30 mouse cellular contexts compared by ENCODE assay signal in genomic region chr7:46993079-46993478, GRCm38 (mm10). TPM values are rescaled to one million over a fixed set of nuclear protein-coding genes. Genes with fewer than 3 reads are reported as not detected.
DNase-seq lines count a peak whose midpoint lies in the region; ATAC-seq and TF ChIP-seq lines count a peak whose summit lies in the region.
"Had no signal": no experiment of that assay in that cellular context is flagged by ENCODE, and none has a peak within 500 bp of the region (broad histone marks: within the 10 kb centered on the region; RNA-seq: fewer than 3 reads in every experiment).

No protein-coding gene starts in this region.

- 86% methylated on average over 8 of the region's 8 CpGs for WGBS in hindbrain, embryonic 13.5 days

- ATAC-seq in megakaryocyte, adult 5-6 weeks (ENCODE audit: poor library complexity, severe bottlenecking), result peak; percentile 75
- no peak for ATAC-seq in hindbrain, embryonic 13.5 days (ENCODE audit: low FRiP score)
- ATAC-seq: forebrain, embryonic 15.5 days had no signal

- no peak overlapping the region for H3K4me3 ChIP-seq in hindbrain, embryonic 13.5 days
- no peak overlapping the region for H3K4me3 ChIP-seq in layer of hippocampus, adult 2 months
- H3K4me3 ChIP-seq: embryonic facial prominence, embryonic 12.5 days; embryonic facial prominence, embryonic 15.5 days; forebrain, embryonic 15.5 days; hindbrain, embryonic 10.5 days; hindbrain, embryonic 15.5 days had no signal

- no peaks in the 10 kb centered on the region for H3K27me3 ChIP-seq in hindbrain, embryonic 13.5 days
- H3K27me3 ChIP-seq: embryonic facial prominence, embryonic 12.5 days; embryonic facial prominence, embryonic 15.5 days; forebrain, embryonic 15.5 days; hindbrain, embryonic 15.5 days had no signal

- no peak overlapping the region for H3K27ac ChIP-seq in hindbrain, embryonic 13.5 days
- no peak overlapping the region for H3K27ac ChIP-seq in layer of hippocampus, adult 2 months
- H3K27ac ChIP-seq: embryonic facial prominence, embryonic 12.5 days; embryonic facial prominence, embryonic 15.5 days; forebrain, embryonic 15.5 days; hindbrain, embryonic 10.5 days; hindbrain, embryonic 15.5 days had no signal

- H3K4me2 ChIP-seq in hindbrain, embryonic 13.5 days, result no peak overlapping the region
- H3K4me2 ChIP-seq: embryonic facial prominence, embryonic 12.5 days; embryonic facial prominence, embryonic 15.5 days; forebrain, embryonic 15.5 days; heart, embryonic 11.5 days; hindbrain, embryonic 15.5 days had no signal

- H3K4me1 ChIP-seq in hindbrain, embryonic 13.5 days (replicated peaks), result no peaks in the 10 kb centered on the region
- H3K4me1 ChIP-seq: embryonic facial prominence, embryonic 12.5 days; embryonic facial prominence, embryonic 15.5 days; hindbrain, embryonic 10.5 days; hindbrain, embryonic 15.5 days had no signal

- no peaks in the 10 kb centered on the region for H3K9me3 ChIP-seq in hindbrain, embryonic 13.5 days
- H3K9me3 ChIP-seq: embryonic facial prominence, embryonic 12.5 days; embryonic facial prominence, embryonic 15.5 days; forebrain, embryonic 15.5 days; hindbrain, embryonic 10.5 days; hindbrain, embryonic 15.5 days had no signal

- TF ChIP-seq CTCF in layer of hippocampus, adult 2 months (conservative IDR thresholded peaks at IDR 0.05), result no peak

- DNase-seq in heart, adult 11 months, result peak; percentile 87
- no peak for DNase-seq in heart, postnatal 4 days
- DNase-seq in A20 (ENCODE audit: low read depth, low spot score), result peak; percentile 73
- DNase-seq in layer of hippocampus, adult 2 months (ENCODE audit: low spot score in 2 of 2), result no peak
- DNase-seq: adrenal gland, adult 2 months; adrenal gland, postnatal 14 days; B cell, adult 2 months; cerebellum, adult 11 months; cerebellum, adult 2 months; cerebellum, adult 9-11 months; cerebellum, postnatal 25 days; gastrocnemius, postnatal 25 days had no signal

- H3K9ac ChIP-seq in hindbrain, embryonic 13.5 days, result no peak overlapping the region
- H3K9ac ChIP-seq: embryonic facial prominence, embryonic 12.5 days; embryonic facial prominence, embryonic 15.5 days; forebrain, embryonic 15.5 days; hindbrain, embryonic 15.5 days had no signal

- peaks cover 64% of the 10 kb centered on the region for H3K36me3 ChIP-seq in hindbrain, embryonic 13.5 days

RNA-seq across cellular contexts. Expression of gene Gm9999, which starts 9.7 kb away (rescaled TPM):
- total RNA-seq in heart, postnatal 4 days (2021), result not detected
- total RNA-seq in megakaryocyte, adult 5-6 weeks (2015), result 2.3 TPM in 1 of 2 replicates, not detected in the other
- total RNA-seq in megakaryocyte, adult 5-6 weeks (2017), result not detected in 2 replicates
- not detected in 2 replicates for polyA plus RNA-seq in hindbrain, embryonic 13.5 days (2015; fragmentation: Nextera tagmentation; extraction: Ambion mirVana)
- not detected for total RNA-seq in layer of hippocampus, adult 2 months (2021)
- total RNA-seq: adrenal gland, adult 2 months; adrenal gland, postnatal 14 days; adrenal gland, postnatal 4 days; common myeloid progenitor, adult 5-6 weeks; gastrocnemius, adult 8-10 months; gastrocnemius, postnatal 25 days; heart, adult 8-10 months; heart, postnatal 25 days; MEL had no signal
- polyA plus RNA-seq: adrenal gland, adult 2 months; cerebellum, adult 2 months; embryonic facial prominence, embryonic 12.5 days; embryonic facial prominence, embryonic 15.5 days; forebrain, embryonic 11.5 days; forebrain, embryonic 15.5 days; heart, embryonic 11.5 days; heart, embryonic 14.5 days; heart, postnatal 0 days; hindbrain, embryonic 10.5 days; hindbrain, embryonic 15.5 days; intestine, embryonic 14.5 days had no signal

RNA-seq across cellular contexts. Expression of gene Spty2d1, which starts 15.1 kb away (rescaled TPM):
- 10 to 100 TPM; 15.1 to 15.7 TPM for total RNA-seq in heart, postnatal 4 days (2021)
- total RNA-seq in megakaryocyte, adult 5-6 weeks (2015), result 40.7 and 45.3 TPM in 2 replicates
- 35.4 and 42.0 TPM in 2 replicates for total RNA-seq in megakaryocyte, adult 5-6 weeks (2017)
- polyA plus RNA-seq in hindbrain, embryonic 13.5 days (2015; fragmentation: Nextera tagmentation; extraction: Ambion mirVana), result 8.9 and 9.8 TPM in 2 replicates
- 10 to 100 TPM; 15.4 to 16.0 TPM for total RNA-seq in layer of hippocampus, adult 2 months (2021)

RNA-seq across cellular contexts. Expression of gene Uevld, which starts 34.8 kb away (rescaled TPM):
- 10 to 100 TPM; 14.9 to 16.8 TPM for total RNA-seq in heart, postnatal 4 days (2021)
- total RNA-seq in megakaryocyte, adult 5-6 weeks (2015), result 18.0 and 18.2 TPM in 2 replicates
- total RNA-seq in megakaryocyte, adult 5-6 weeks (2017), result 14.1 and 16.2 TPM in 2 replicates
- 5.0 and 5.9 TPM in 2 replicates for polyA plus RNA-seq in hindbrain, embryonic 13.5 days (2015; fragmentation: Nextera tagmentation; extraction: Ambion mirVana)
- 10 to 100 TPM; 14.5 to 15.7 TPM for total RNA-seq in layer of hippocampus, adult 2 months (2021)

RNA-seq across cellular contexts. Expression of gene Tmem86a, which starts 57.3 kb away (rescaled TPM):
- total RNA-seq in heart, postnatal 4 days (2021), result 10 to 100 TPM; 16.9 to 23.8 TPM
- 10.3 and 12.7 TPM in 2 replicates for total RNA-seq in megakaryocyte, adult 5-6 weeks (2015)
- total RNA-seq in megakaryocyte, adult 5-6 weeks (2017), result 6.3 and 6.4 TPM in 2 replicates
- polyA plus RNA-seq in hindbrain, embryonic 13.5 days (2015; fragmentation: Nextera tagmentation; extraction: Ambion mirVana), result 24.4 and 27.1 TPM in 2 replicates
- total RNA-seq in layer of hippocampus, adult 2 months (2021), result 10 to 100 TPM in 1 of 2 experiments, 1 to 10 TPM in 1; 9.8 to 14.0 TPM

Comparison
In these comparisons a context has a peak if more than half of its experiments do, and no peak if none do; other contexts are left out.
1. DNase-seq: peak in heart, adult 11 months (single experiment) and A20 (single experiment); none in heart, postnatal 4 days (single experiment) and layer of hippocampus, adult 2 months (0 of 2).